Mouse (Mus musculus) lung, postnatal 0 days (tissue): Measurements from ENCODE around the gene Cnot1.

Source experiments
- CTCF ChIP-seq: IDR thresholded peaks from 2 replicates; pipeline ENCODE4 v1.5.1; 2016; ENCODE audit warnings: antibody characterized with exemption, mild to moderate bottlenecking
- EP300 ChIP-seq: IDR thresholded peaks from 2 replicates; pipeline ENCODE4 v1.6.1; 2016; ENCODE audit warnings: antibody characterized with exemption, mild to moderate bottlenecking, control low read depth

DNA sequence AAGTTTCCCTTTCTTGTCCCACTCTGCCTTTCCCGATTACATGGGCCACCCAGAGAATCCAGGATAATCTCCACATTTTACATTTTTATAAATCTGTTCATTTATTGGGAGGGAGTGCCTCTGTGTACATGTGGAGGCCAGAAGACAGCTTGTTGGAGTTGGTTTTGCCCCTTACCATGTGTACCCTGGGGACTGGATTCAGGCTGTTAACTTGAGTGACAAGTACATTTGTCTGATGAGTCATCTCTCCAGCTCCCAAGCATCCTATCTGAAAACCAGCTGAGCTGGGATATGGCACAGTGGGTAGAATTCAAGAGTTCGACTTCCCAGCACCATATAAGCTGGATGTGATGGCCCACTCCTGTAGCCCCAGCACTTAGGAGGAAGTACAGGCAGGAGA is 137.3 kb downstream of the Cnot1 start:
- TF ChIP-seq CTCF (no peak), EP300 (no peak)
